Mouse (Mus musculus): ENCODE measurements at regions not wholly inside any gene's neighbourhood (a gene's known extent, or its start where the extent isn't known, plus 50 kb on each side); places are given as distances from the start of the nearest gene placed in this dataset.
"Not testable (repeated sequence)": the region's sequence is repeated elsewhere in the genome, so short reads cannot be mapped to it uniquely, and the experiment has no call there.

GRCm38 (mm10) chr12:98144464-98144863 is 114.8 kb downstream of the Galc start:
- no peak overlapping the region for H3K27ac ChIP-seq (ENCODE audit: control insufficient read depth, insufficient read depth, low read depth, low read length)
- TF ChIP-seq POLR2A (IDR thresholded peaks at IDR 0.05; ENCODE audit: control insufficient read depth, low read depth, low read length) (no peak), CTCF (IDR thresholded peaks at IDR 0.05; ENCODE audit: control insufficient read depth, insufficient read depth, insufficient replicate concordance, low read depth, low read length) (no peak)
- H3K27me3 ChIP-seq (ENCODE audit: control insufficient read depth, insufficient read depth, low read length) = no peaks in the 10 kb centered on the region
- H3K4me3 ChIP-seq (ENCODE audit: control insufficient read depth, low read depth, low read length) = no peak overlapping the region
- no peaks in the 10 kb centered on the region for H3K4me1 ChIP-seq (ENCODE audit: control insufficient read depth, insufficient read depth, low read length)
- no peaks in the 10 kb centered on the region for H3K36me3 ChIP-seq (ENCODE audit: control insufficient read depth, insufficient read depth, low read length)

- H3K4me3 ChIP-seq (ENCODE audit: control insufficient read depth, low read depth, low read length) = no peak overlapping the region
- TF ChIP-seq CTCF (IDR thresholded peaks at IDR 0.05; ENCODE audit: control insufficient read depth, insufficient read depth, insufficient replicate concordance, low read depth, low read length) = no peak
- TF ChIP-seq POLR2A (IDR thresholded peaks at IDR 0.05; ENCODE audit: control insufficient read depth, low read depth, low read length) = no peak
- H3K36me3 ChIP-seq (ENCODE audit: control insufficient read depth, insufficient read depth, low read length) = no peaks in the 10 kb centered on the region
- no peaks in the 10 kb centered on the region for H3K4me1 ChIP-seq (ENCODE audit: control insufficient read depth, insufficient read depth, low read length)
- H3K27me3 ChIP-seq (ENCODE audit: control insufficient read depth, insufficient read depth, low read length) = no peaks in the 10 kb centered on the region
- no peak overlapping the region for H3K27ac ChIP-seq (ENCODE audit: control insufficient read depth, insufficient read depth, low read depth, low read length)
Measured at GRCm38 (mm10) chr12:98143170-98143569, 116.1 kb downstream of the Galc start.

GRCm38 (mm10) chr12:98139906-98140305 is 119.4 kb downstream of the Galc start:
- not testable (repeated sequence) for H3K4me3 ChIP-seq (ENCODE audit: control insufficient read depth, low read depth, low read length); H3K27me3 ChIP-seq (ENCODE audit: control insufficient read depth, insufficient read depth, low read length); H3K36me3 ChIP-seq (ENCODE audit: control insufficient read depth, insufficient read depth, low read length); H3K27ac ChIP-seq (ENCODE audit: control insufficient read depth, insufficient read depth, low read depth, low read length); H3K4me1 ChIP-seq (ENCODE audit: control insufficient read depth, insufficient read depth, low read length)

GRCm38 (mm10) chr12:98131276-98131675 is 128.0 kb downstream of the Galc start:
- Histone ChIP-seq H3K27ac (ENCODE audit: control insufficient read depth, insufficient read depth, low read depth, low read length) (no peak overlapping the region), H3K36me3 (ENCODE audit: control insufficient read depth, insufficient read depth, low read length) (no peaks in the 10 kb centered on the region), H3K4me3 (ENCODE audit: control insufficient read depth, low read depth, low read length) (no peak overlapping the region), H3K27me3 (ENCODE audit: control insufficient read depth, insufficient read depth, low read length) (no peaks in the 10 kb centered on the region), H3K4me1 (ENCODE audit: control insufficient read depth, insufficient read depth, low read length) (no peaks in the 10 kb centered on the region)
- TF ChIP-seq CTCF (IDR thresholded peaks at IDR 0.05; ENCODE audit: control insufficient read depth, insufficient read depth, insufficient replicate concordance, low read depth, low read length) (no peak), POLR2A (IDR thresholded peaks at IDR 0.05; ENCODE audit: control insufficient read depth, low read depth, low read length) (no peak)

GRCm38 (mm10) chr12:98123541-98123940 is 135.7 kb downstream of the Galc start:
- Histone ChIP-seq H3K27me3 (ENCODE audit: control insufficient read depth, insufficient read depth, low read length) (no peaks in the 10 kb centered on the region), H3K27ac (ENCODE audit: control insufficient read depth, insufficient read depth, low read depth, low read length) (no peak overlapping the region), H3K36me3 (ENCODE audit: control insufficient read depth, insufficient read depth, low read length) (no peaks in the 10 kb centered on the region), H3K4me1 (ENCODE audit: control insufficient read depth, insufficient read depth, low read length) (no peaks in the 10 kb centered on the region), H3K4me3 (ENCODE audit: control insufficient read depth, low read depth, low read length) (no peak overlapping the region)
- TF ChIP-seq CTCF (IDR thresholded peaks at IDR 0.05; ENCODE audit: control insufficient read depth, insufficient read depth, insufficient replicate concordance, low read depth, low read length) (no peak), POLR2A (IDR thresholded peaks at IDR 0.05; ENCODE audit: control insufficient read depth, low read depth, low read length) (no peak)

- Histone ChIP-seq H3K36me3 (ENCODE audit: control insufficient read depth, insufficient read depth, low read length) (no peaks in the 10 kb centered on the region), H3K27me3 (ENCODE audit: control insufficient read depth, insufficient read depth, low read length) (no peaks in the 10 kb centered on the region), H3K4me3 (ENCODE audit: control insufficient read depth, low read depth, low read length) (no peak overlapping the region), H3K27ac (ENCODE audit: control insufficient read depth, insufficient read depth, low read depth, low read length) (no peak overlapping the region), H3K4me1 (ENCODE audit: control insufficient read depth, insufficient read depth, low read length) (peaks cover 2% of the 10 kb centered on the region)
- TF ChIP-seq POLR2A (IDR thresholded peaks at IDR 0.05; ENCODE audit: control insufficient read depth, low read depth, low read length) = no peak
- no peak for TF ChIP-seq CTCF (IDR thresholded peaks at IDR 0.05; ENCODE audit: control insufficient read depth, insufficient read depth, insufficient replicate concordance, low read depth, low read length)
Measured at GRCm38 (mm10) chr12:98108039-98108438, 151.2 kb downstream of the Galc start.

GRCm38 (mm10) chr12:98106789-98107684 is 152.2 kb downstream of the Galc start:
- Histone ChIP-seq H3K36me3 (ENCODE audit: control insufficient read depth, insufficient read depth, low read length) (no peaks in the 10 kb centered on the region), H3K27ac (ENCODE audit: control insufficient read depth, insufficient read depth, low read depth, low read length) (no peak overlapping the region), H3K4me1 (ENCODE audit: control insufficient read depth, insufficient read depth, low read length) (peaks cover 2% of the 10 kb centered on the region), H3K4me3 (ENCODE audit: control insufficient read depth, low read depth, low read length) (no peak overlapping the region), H3K27me3 (ENCODE audit: control insufficient read depth, insufficient read depth, low read length) (no peaks in the 10 kb centered on the region)
- TF ChIP-seq CTCF (IDR thresholded peaks at IDR 0.05; ENCODE audit: control insufficient read depth, insufficient read depth, insufficient replicate concordance, low read depth, low read length) = no peak

Measured in testis, adult 2 months (tissue).